15 mouse cellular contexts compared by ENCODE assay signal in genomic region chr13:69220425-69220824, GRCm38 (mm10).
DNase-seq lines count a peak whose midpoint lies in the region; ATAC-seq and TF ChIP-seq lines count a peak whose summit lies in the region.
"Had no signal": no experiment of that assay in that cellular context is flagged by ENCODE, and none has a peak within 500 bp of the region (broad histone marks: within the 10 kb centered on the region; RNA-seq: fewer than 3 reads in every experiment).

No protein-coding gene starts in this region.

- no peaks in the 10 kb centered on the region for H3K4me1 ChIP-seq in heart, embryonic 10.5 days
- H3K4me1 ChIP-seq in lung, adult 2 months (ENCODE audit: control insufficient read depth, insufficient read depth, low read length): no peaks in the 10 kb centered on the region
- H3K4me1 ChIP-seq in embryonic facial prominence, embryonic 10.5 days: no peaks in the 10 kb centered on the region
- H3K4me1 ChIP-seq in stomach, postnatal 0 days (replicated peaks; ENCODE audit: control insufficient read depth, insufficient read depth): no peaks in the 10 kb centered on the region
- H3K4me1 ChIP-seq: liver, embryonic 12.5 days; midbrain, embryonic 13.5 days had no signal

- no peak for TF ChIP-seq POLR2A in lung, adult 2 months (IDR thresholded peaks at IDR 0.05; ENCODE audit: borderline replicate concordance, extremely low read depth, low read depth, low read length)

- 42% methylated on average over 1 of the region's 1 CpGs for WGBS in heart, embryonic 10.5 days
- WGBS in lung, adult 2 months: 55% methylated on average over 1 of the region's 1 CpGs
- WGBS in embryonic facial prominence, embryonic 10.5 days: 28% methylated on average over 1 of the region's 1 CpGs
- 47% methylated on average over 1 of the region's 1 CpGs for WGBS in stomach, postnatal 0 days

- no peak for ATAC-seq in stomach, postnatal 0 days (ENCODE audit: low FRiP score, low TSS enrichment)
- ATAC-seq: liver, embryonic 12.5 days; midbrain, embryonic 13.5 days had no signal

- no peaks in the 10 kb centered on the region for H3K9me3 ChIP-seq in heart, embryonic 10.5 days
- no peaks in the 10 kb centered on the region for H3K9me3 ChIP-seq in embryonic facial prominence, embryonic 10.5 days
- no peaks in the 10 kb centered on the region for H3K9me3 ChIP-seq in stomach, postnatal 0 days (ENCODE audit: control insufficient read depth, low read length)
- H3K9me3 ChIP-seq: liver, embryonic 12.5 days; midbrain, embryonic 13.5 days had no signal

- no peaks in the 10 kb centered on the region for H3K27me3 ChIP-seq in heart, embryonic 10.5 days (ENCODE audit: insufficient read depth, poor library complexity, severe bottlenecking)
- no peaks in the 10 kb centered on the region for H3K27me3 ChIP-seq in embryonic facial prominence, embryonic 10.5 days (replicated peaks; ENCODE audit: low read depth, poor library complexity, severe bottlenecking)
- no peaks in the 10 kb centered on the region for H3K27me3 ChIP-seq in stomach, postnatal 0 days (ENCODE audit: control insufficient read depth, insufficient read depth, low read length)
- H3K27me3 ChIP-seq: liver, embryonic 12.5 days; midbrain, embryonic 13.5 days had no signal

- no peak for TF ChIP-seq EP300 in stomach, postnatal 0 days (optimal IDR thresholded peaks at IDR 0.05)

- TF ChIP-seq CTCF in lung, adult 2 months (IDR thresholded peaks at IDR 0.05; ENCODE audit: insufficient read depth, low read length): no peak
- no peak for TF ChIP-seq CTCF in stomach, postnatal 0 days (IDR thresholded peaks at IDR 0.05; ENCODE audit: low read depth)
- no peak for TF ChIP-seq CTCF in layer of hippocampus, adult 2 months (conservative IDR thresholded peaks at IDR 0.05)

- DNase-seq in heart, adult 11 months: peak; percentile 43
- DNase-seq in heart, embryonic 10.5 days (ENCODE audit: low spot score): no peak
- DNase-seq in lung, postnatal 14 days: peak; percentile 4
- no peak for DNase-seq in lung, adult 2 months
- DNase-seq in embryonic facial prominence, embryonic 10.5 days (ENCODE audit: low spot score): peak; percentile 25
- peak; percentile 16 for DNase-seq in stomach, postnatal 0 days (ENCODE audit: low spot score)
- DNase-seq in layer of hippocampus, adult 2 months (ENCODE audit: low spot score in 2 of 2): no peak
- no peak for DNase-seq in layer of hippocampus, adult 9-11 months
- DNase-seq: cerebellum, adult 11-12 months; heart, postnatal 36 days; lung, postnatal 4 days; right cerebral cortex, postnatal 25 days; thymus, postnatal 36 days had no signal

- no peaks in the 10 kb centered on the region for H3K36me3 ChIP-seq in heart, embryonic 10.5 days
- H3K36me3 ChIP-seq in embryonic facial prominence, embryonic 10.5 days (replicated peaks): no peaks in the 10 kb centered on the region
- no peaks in the 10 kb centered on the region for H3K36me3 ChIP-seq in stomach, postnatal 0 days (ENCODE audit: control insufficient read depth, insufficient read depth, low read length)
- H3K36me3 ChIP-seq: liver, embryonic 12.5 days; midbrain, embryonic 13.5 days had no signal

- H3K27ac ChIP-seq in heart, embryonic 10.5 days: no peak overlapping the region
- no peak overlapping the region for H3K27ac ChIP-seq in embryonic facial prominence, embryonic 10.5 days (replicated peaks)
- no peak overlapping the region for H3K27ac ChIP-seq in stomach, postnatal 0 days (replicated peaks)
- no peak overlapping the region for H3K27ac ChIP-seq in layer of hippocampus, adult 2 months
- H3K27ac ChIP-seq: liver, embryonic 12.5 days; midbrain, embryonic 13.5 days had no signal

- H3K4me2 ChIP-seq in stomach, postnatal 0 days (replicated peaks; ENCODE audit: low read depth): no peak overlapping the region
- H3K4me2 ChIP-seq: liver, embryonic 12.5 days; midbrain, embryonic 13.5 days had no signal

- H3K4me3 ChIP-seq in heart, embryonic 10.5 days: no peak overlapping the region
- H3K4me3 ChIP-seq in lung, adult 2 months (replicated peaks; ENCODE audit: extremely low read depth, low read depth, low read length): no peak overlapping the region
- no peak overlapping the region for H3K4me3 ChIP-seq in embryonic facial prominence, embryonic 10.5 days
- H3K4me3 ChIP-seq in stomach, postnatal 0 days (ENCODE audit: low read depth, low read length): no peak overlapping the region
- H3K4me3 ChIP-seq in layer of hippocampus, adult 2 months: no peak overlapping the region
- H3K4me3 ChIP-seq: liver, embryonic 12.5 days; midbrain, embryonic 13.5 days had no signal

- no peak overlapping the region for H3K9ac ChIP-seq in stomach, postnatal 0 days (ENCODE audit: low read length)
- H3K9ac ChIP-seq: liver, embryonic 12.5 days; midbrain, embryonic 13.5 days had no signal

Comparison
In these comparisons a context has a peak if more than half of its experiments do, and no peak if none do; other contexts are left out.
1. DNase-seq: peak in heart, adult 11 months (single experiment), lung, postnatal 14 days (single experiment), embryonic facial prominence, embryonic 10.5 days (single experiment) and stomach, postnatal 0 days (single experiment); none in heart, embryonic 10.5 days (single experiment), lung, adult 2 months (single experiment), layer of hippocampus, adult 2 months (0 of 2) and layer of hippocampus, adult 9-11 months (single experiment).